Mouse (Mus musculus) spleen, adult 2 months (tissue): ENCODE measurements around the gene Hspb7. TPM values are rescaled to one million over a fixed set of nuclear protein-coding genes. Genes with fewer than 3 reads are reported as not detected.

ENCODE experiments used
- DNase-seq, 2 experiments: peaks; one replicate each; pipeline versions ENCODE4 v3.0.0 to v3.0.0-alpha.2; 2012 to 2021; ENCODE audit warnings: low spot score in 2 of 2, low read depth in 1 of 2
- H3K27ac ChIP-seq: fragments of 200-500 bp; 2 replicates; pipeline ENCODE4 v1.5.1; 2012; ENCODE audit warnings: low read length, inconsistent platforms; ENCODE audit not compliant: insufficient read depth
- H3K27me3 ChIP-seq: fragments of 200-500 bp; 2 replicates; pipeline ENCODE4 v1.6.1; 2012; ENCODE audit warnings: mild to moderate bottlenecking, moderate library complexity, low read length, inconsistent platforms; ENCODE audit not compliant: control insufficient read depth, insufficient read depth
- H3K36me3 ChIP-seq: fragments of 200-500 bp; 2 replicates; pipeline ENCODE4 v1.6.1; 2012; ENCODE audit warnings: mild to moderate bottlenecking, low read length, inconsistent platforms; ENCODE audit not compliant: control insufficient read depth, insufficient read depth
- H3K4me1 ChIP-seq: fragments of 200-500 bp; 2 replicates; pipeline ENCODE4 v1.6.1; 2011; ENCODE audit warnings: inconsistent platforms; ENCODE audit not compliant: control insufficient read depth, insufficient read depth, insufficient read length
- H3K4me3 ChIP-seq: fragments of 200-500 bp; 2 replicates; pipeline ENCODE4 v1.5.1; 2011; ENCODE audit warnings: mild to moderate bottlenecking, inconsistent platforms; ENCODE audit not compliant: insufficient read depth, insufficient read length; ENCODE audit errors: extremely low read depth
- CTCF ChIP-seq: fragments of 200-500 bp; IDR thresholded peaks from 2 replicates; pipeline ENCODE4 v1.5.1; 2011; ENCODE audit warnings: mild to moderate bottlenecking, inconsistent platforms; ENCODE audit not compliant: insufficient read depth, insufficient read length, insufficient replicate concordance; ENCODE audit errors: extremely low read depth
- POLR2A ChIP-seq: fragments of 200-500 bp; IDR thresholded peaks from 2 replicates; pipeline ENCODE4 v1.6.1; 2011; ENCODE audit warnings: low read depth, low read length, inconsistent platforms
- WGBS: fragments of 180-500 bp; shearing (Covaris S2); methylation state at CpG from one replicate; pipeline ENCODE4 v1.1.7; 2018; 5-methylcytosine and 5-hydroxymethylcytosine counted together
- polyA plus RNA-seq: library from polyadenylated mRNA; depleted of rRNA; stranded (reverse); fragments of >200 nt; gene quantifications from 2 replicates; pipeline ENCODE4 v1.2.3, GENCODE M21; 2012

Hspb7 gene
- polyA plus RNA-seq, 1 experiment = 2.4 TPM

DNA sequence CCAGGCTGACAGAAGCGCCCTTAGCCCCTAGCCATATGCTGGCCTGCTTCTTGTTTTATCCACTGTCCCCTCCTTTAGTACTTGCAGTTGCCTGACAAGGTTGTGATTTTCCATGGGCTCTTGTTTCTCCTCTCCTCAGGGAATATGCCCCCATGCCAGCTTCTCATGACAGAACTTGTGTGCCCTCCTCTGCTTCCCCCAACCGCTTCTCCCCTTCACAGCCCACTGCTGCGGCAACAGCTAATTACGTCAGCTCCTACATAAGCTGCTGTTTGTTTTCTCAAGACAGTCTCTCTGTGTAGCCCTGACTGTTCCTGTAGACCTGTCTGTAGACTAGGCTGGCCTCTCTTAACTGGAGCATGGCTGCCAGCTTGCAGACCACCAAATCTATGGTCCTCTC lies 34.9 kb downstream of the Hspb7 start:
- Histone ChIP-seq H3K27me3 (no peaks in the 10 kb centered on the region), H3K27ac (no peak overlapping the region), H3K4me3 (no peak overlapping the region), H3K36me3 (peaks cover 7% of the 10 kb centered on the region; the same call in 1 of the 2 replicates), H3K4me1 (peaks cover 10% of the 10 kb centered on the region; the same call in 1 of the 2 replicates)
- TF ChIP-seq CTCF = no peak
- WGBS = 93% methylated on average over 4 of the region's 4 CpGs
- no peak for DNase-seq

DNA sequence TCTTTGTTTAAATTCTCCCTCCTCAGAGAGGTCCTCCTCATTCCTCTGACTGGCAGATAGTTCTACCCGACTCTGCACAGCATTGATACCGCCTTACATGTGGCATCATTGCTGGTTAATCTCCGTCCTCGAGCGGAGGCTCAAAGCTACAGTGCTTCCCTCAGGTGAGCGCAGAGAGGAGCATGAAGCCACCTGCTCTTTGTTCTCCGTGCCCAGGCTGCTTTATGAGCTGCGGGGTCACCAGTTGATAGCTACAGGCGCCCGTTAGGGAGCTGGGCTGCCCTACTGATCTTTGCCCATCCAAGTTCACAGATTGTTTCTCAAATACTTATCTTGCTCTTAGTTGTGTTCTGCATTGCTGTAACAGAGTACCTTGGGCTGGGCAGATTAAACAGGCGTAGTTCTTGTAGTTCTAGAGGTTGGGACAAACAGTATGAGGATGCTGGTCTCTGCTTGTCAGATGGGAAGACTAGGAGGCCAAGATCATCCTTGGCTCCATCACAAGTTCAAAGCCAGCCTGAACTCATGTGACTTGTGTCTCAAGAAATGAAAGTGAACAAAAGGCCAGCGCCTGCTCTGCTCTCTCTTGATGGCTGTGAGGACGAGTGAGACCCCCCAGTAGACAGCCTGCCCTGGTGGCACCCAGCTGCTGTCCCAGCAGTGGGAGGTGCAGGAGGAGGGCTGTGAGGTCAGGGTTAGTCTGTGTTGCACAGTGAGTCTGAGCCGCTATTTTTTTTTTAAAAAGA lies 35.8 kb downstream of the Hspb7 start:
- DNase-seq = no peak
- no peak overlapping the region for H3K4me3 ChIP-seq
- TF ChIP-seq CTCF (no peak), POLR2A (no peak)
- H3K36me3 ChIP-seq = peaks cover 7% of the 10 kb centered on the region; the same call in 1 of the 2 replicates
- 95% methylated on average over 14 of the region's 14 CpGs for WGBS
- peaks cover 10% of the 10 kb centered on the region; the same call in 1 of the 2 replicates for H3K4me1 ChIP-seq
- H3K27ac ChIP-seq = no peak overlapping the region
- no peaks in the 10 kb centered on the region for H3K27me3 ChIP-seq

DNA sequence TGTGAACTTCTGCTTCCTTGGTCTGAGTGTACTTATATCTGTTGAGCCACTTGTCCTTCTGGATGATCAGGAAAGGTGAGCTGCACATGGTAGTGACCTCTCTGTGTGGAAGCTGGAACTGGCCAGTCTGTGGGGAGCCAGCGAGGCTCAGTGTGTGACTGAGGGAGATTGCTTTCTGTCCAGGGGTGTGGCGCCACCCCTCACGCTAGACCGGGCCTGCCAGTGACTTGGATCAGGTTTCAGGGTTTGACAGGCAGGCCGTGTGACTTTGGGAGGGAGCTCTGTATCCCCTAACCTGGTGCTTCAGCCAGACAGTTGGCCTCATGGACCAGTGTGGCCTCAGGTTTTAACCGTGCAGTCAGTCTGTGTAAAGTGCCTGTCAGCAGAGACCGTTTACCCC lies 37.7 kb downstream of the Hspb7 start:
- no peak for TF ChIP-seq POLR2A
- Histone ChIP-seq H3K36me3 (peaks cover 14% of the 10 kb centered on the region), H3K4me3 (no peak overlapping the region), H3K4me1 (peaks cover 7% of the 10 kb centered on the region; the same call in 1 of the 2 replicates), H3K27ac (no peak overlapping the region), H3K27me3 (no peaks in the 10 kb centered on the region)
- DNase-seq = no peak
- 87% methylated on average over 7 of the region's 7 CpGs for WGBS

DNA sequence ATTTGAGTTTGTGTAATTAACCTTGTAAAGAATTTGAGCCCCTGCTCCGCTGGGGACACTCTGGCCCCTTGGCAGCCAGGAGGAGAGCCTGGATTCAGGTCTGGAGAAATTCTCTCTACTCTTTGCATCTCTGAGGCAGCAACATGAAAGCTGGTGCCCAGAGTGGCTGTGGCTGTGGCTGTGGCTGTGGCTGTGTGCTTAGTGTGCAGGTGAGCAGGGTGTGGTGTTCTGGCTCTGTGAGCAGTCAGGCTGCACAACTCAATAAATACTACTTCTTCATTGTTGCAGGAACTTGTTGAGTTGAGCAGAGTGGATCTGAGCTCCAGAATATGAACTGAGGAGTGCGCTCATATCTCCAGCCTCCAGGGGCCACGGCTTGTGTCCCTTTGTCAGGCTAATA lies 38.3 kb downstream of the Hspb7 start:
- Histone ChIP-seq H3K4me3 (no peak overlapping the region), H3K27ac (no peak overlapping the region), H3K4me1 (peaks cover 7% of the 10 kb centered on the region; the same call in 1 of the 2 replicates), H3K27me3 (no peaks in the 10 kb centered on the region), H3K36me3 (peaks cover 18% of the 10 kb centered on the region)
- no peak for DNase-seq
- WGBS = 94% methylated on average over 3 of the region's 3 CpGs
- TF ChIP-seq POLR2A = no peak
- no peak for TF ChIP-seq CTCF

DNA sequence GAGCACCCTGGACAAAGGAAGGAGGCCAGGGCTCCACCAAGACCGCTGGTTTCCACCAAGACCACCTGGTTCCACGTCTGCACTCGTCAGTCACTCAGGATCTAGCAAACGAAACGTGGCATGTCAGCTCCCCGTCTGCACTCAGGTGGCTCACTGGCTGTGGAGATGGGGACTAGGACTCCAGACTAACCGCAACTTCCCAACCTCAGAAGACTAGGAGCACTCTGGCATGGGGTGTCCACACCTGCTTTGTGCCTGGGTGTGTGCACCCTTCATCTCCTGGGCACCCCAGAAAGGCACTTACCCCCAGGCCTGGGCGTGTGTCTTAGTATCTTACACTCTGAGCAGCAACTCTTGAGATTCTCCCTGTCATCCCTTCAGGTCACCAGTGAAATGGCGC lies 39.2 kb downstream of the Hspb7 start:
- 95% methylated on average over 9 of the region's 9 CpGs for WGBS
- Histone ChIP-seq H3K4me3 (no peak overlapping the region), H3K27ac (no peak overlapping the region), H3K4me1 (peaks cover 2% of the 10 kb centered on the region; the same call in 1 of the 2 replicates), H3K27me3 (no peaks in the 10 kb centered on the region), H3K36me3 (peaks cover 27% of the 10 kb centered on the region)
- no peak for TF ChIP-seq CTCF
- no peak for TF ChIP-seq POLR2A
- DNase-seq = no peak

DNA sequence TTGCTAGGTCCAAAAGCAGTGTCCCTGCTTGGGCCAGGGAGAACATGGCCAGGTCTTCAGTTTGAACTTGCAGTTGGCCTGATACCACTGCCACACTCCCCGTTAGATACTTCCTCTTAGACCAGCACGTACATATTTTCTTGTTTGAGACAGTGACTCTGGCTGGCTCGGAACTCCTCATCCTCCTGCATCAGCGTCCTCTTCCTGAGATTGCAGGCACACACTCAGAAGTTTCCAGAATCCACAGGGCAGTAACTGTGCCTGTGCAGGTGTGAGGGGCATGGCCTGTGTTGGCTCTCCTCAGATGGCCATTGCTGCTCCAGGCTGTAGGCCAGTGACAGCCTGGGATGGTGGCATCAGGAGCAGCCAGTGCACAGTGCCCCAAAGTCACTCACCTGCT lies 39.9 kb downstream of the Hspb7 start:
- Histone ChIP-seq H3K4me1 (no peaks in the 10 kb centered on the region), H3K27me3 (no peaks in the 10 kb centered on the region), H3K4me3 (no peak overlapping the region), H3K27ac (no peak overlapping the region), H3K36me3 (peaks cover 34% of the 10 kb centered on the region)
- 75% methylated on average over 4 of the region's 4 CpGs for WGBS
- no peak for TF ChIP-seq CTCF
- TF ChIP-seq POLR2A = no peak
- DNase-seq = no peak

DNA sequence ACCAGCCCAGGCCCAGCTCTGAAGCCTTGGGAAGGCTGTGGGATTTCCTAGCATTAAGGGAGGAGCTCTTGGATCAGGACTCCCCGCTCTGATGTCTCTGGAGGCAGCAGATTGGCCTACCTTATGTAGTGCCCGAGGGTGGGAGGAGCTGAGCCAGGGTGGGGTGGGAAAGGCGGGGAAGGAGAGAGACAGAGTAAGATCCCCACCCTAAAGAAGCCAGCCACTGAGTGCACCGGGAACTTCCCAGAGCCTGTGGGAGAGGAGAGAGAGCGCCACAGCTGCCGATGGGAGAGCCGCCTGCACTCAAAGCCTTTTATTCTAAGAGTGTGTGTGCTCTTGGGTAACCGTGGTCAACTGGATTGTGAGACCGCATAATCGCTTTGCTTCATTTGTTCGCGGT lies 40.5 kb downstream of the Hspb7 start:
- no peaks in the 10 kb centered on the region for H3K27me3 ChIP-seq

More for the DNA sequence above, 40.5 kb downstream of the Hspb7 start:
- TF ChIP-seq POLR2A (no peak), CTCF (no peak)
- peaks cover 40% of the 10 kb centered on the region for H3K36me3 ChIP-seq
- no peaks in the 10 kb centered on the region for H3K4me1 ChIP-seq
- no peak overlapping the region for H3K27ac ChIP-seq
- DNase-seq = no peak
- WGBS = 91% methylated on average over 12 of the region's 12 CpGs
- H3K4me3 ChIP-seq = no peak overlapping the region
